Mouse (Mus musculus) cerebellum, adult 18-20 months (tissue): ENCODE data around the gene Clybl.
A peak's percentile ranks its signal among the peaks of the same experiment; 100 is the strongest.

Experiments used
- DNase-seq, 2 experiments: peaks; one replicate each; pipeline ENCODE4 v3.0.0; 2021

Clybl gene

DNA sequence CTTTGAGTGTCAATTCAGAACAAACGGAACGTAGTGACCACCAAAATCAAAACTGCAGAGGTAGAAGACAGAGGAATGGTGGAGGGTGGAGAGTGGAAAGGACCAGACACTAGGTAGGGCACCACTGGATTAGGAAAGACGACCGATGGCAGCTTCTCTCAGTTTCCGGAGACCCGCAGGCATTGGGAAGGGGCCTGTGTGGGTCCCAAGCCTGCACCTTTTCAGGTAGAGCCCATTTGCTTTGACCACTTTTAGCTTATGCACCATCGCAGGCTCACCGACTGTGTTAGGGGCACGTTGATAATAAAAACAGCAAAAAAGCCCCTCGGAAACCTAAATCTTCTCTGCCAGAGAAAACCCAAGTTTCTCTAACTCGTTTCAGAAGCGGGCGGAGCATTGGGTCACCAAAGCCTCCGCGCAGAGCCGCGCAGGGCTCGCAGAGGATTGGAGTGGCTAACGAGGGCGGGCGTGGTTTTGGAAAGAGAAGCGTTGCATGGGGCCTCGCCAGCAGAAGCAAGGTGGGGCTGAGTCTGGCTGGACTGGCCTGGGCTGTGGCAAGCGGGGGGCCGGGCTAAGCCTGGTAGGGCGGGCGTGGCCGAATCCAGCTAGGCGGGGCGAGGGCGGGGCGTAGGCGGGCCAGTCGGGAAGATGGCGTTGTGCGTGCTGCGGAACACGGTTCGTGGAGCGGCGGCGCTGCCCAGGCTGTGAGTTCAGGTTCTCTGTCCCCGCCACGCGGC, at the start of gene Clybl:
TSS of gene Clybl (plus strand) at position 627 of the 737 bp plus-strand sequence.
- DNase-seq, result peak; percentile 96 to 98

DNA sequence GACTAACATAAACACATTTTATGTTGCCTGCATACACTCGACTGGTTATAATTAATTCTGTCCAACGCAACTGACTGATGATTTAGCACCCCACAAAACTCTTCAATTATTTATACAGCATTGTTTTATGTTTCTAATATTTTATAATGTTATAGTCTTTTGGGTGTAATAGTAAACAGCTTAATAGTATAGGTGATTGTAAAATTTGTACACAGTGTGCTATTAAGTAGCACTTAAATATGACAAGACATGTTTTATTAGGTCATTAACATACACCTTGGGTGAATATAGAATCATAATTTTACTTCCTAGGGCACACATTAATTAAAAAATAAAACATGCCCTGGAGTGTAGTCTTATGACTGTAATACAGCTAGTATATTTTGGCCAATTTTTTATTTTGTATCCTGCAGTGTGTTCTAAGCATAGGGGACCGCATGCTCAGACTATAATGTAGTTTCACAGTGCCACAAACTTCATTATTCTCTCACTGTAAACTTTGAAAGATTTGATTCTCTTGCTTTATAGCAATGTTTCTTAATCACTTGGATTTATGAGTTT, 45.1 kb upstream of the Clybl start:
- DNase-seq, result no peak

DNA sequence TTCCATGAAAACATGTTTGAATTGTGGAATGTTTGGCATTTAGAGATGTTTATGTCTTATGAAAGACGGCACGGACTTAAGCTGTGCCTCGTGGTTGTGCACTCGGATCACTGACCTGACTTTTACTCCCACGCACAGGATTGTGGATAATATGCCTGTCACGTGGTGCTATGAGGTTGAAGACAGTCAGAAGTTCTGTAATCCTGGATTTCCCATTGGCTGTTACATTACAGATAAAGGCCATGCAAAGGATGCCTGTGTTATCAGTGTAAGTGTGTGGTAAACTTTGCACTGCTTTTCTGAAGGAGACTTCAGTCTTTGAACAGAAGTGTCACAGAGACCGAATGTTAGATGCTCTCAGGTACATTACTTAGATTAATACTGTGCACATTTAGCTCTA, 44.3 kb upstream of the Clybl start:
- no peak for DNase-seq

DNA sequence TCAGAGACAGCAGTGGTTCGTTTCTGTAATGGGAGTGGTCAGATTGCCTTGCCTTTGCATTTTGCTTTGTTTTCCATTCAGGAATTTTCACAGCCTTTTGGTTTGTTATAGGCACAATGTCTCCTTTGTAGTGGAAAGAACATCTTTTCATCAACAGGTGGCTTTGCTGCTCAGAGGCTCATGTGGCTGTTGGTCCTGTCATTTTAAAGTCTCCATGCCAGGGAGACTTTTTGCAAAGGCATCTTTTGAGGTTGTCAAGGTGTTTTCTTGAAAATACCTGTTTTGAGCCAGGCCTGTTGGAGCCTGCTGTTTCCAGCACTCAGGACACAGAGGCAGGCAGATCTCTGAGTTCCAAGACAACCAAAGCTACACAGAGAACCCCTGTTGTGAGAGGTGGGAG, 41.4 kb upstream of the Clybl start:
- DNase-seq, result no peak

DNA sequence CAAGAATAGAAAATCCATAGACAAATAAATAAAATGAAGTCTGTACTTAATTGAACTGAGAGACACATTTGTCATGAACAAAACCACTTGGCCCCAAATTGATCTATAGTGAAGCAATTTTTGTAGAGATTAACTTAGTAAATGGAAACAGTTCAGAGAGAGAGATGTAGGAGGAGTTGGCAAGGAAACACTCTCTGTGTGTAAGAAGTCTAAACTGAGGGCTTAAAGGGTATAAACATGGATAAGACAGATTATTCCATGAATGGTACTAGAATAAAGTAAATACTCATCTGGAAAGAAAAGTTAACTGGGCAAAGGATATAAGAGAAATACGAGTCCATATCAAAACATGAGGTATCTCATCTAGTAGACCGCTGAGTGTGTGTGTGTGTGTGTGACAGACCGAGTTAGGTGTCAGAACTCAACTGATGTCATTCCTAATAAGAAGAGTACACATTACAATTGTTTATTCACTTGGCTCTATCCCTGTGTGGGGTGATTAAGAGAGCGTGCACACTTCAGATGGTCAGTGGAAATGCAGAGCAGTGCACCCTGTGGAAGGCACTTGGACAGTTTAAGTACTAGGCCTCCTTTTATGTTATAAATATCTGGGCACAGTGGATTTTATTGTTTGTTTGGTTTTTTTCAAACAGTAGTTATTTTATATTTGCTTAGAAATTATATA, 37.8 kb upstream of the Clybl start:
- no peak for DNase-seq

DNA sequence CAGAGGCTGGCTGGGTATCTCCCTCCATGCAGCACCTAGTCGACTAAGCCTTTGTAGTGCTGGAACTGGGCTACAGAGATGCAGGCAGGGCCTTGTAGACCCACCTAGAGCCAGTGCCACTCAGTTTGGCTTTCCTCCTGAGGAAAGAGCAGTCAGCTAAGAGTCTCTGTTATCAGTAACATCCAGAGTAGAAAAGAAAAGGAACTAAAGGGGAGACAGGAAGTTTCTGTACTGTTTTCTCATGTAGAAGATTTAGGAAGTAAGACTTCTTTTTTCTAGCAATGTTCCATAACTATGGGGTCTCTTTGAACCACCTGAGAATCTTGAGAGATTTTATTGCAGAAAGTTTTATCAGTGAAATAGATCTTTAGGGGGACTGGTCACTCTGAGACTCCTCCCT, 36.1 kb upstream of the Clybl start:
- DNase-seq, result no peak

DNA sequence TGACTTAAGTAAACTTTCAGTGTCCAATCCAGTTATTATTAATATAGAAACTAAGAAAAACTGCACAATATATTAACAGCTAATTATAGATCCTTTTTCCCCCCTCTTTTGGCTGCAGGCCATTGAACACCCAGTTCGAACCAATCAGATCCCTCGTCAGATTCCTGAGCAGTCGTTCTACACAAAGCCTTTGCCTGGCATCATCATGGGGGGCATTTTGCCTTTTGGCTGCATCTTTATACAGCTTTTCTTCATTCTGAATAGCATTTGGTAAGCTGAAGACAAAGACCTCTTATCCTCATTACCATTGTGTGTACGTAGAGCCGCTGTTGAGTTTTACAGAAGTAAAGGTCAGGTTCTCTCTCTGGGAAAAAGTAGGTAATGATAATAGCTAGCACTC, 30.9 kb upstream of the Clybl start:
- no peak for DNase-seq

DNA sequence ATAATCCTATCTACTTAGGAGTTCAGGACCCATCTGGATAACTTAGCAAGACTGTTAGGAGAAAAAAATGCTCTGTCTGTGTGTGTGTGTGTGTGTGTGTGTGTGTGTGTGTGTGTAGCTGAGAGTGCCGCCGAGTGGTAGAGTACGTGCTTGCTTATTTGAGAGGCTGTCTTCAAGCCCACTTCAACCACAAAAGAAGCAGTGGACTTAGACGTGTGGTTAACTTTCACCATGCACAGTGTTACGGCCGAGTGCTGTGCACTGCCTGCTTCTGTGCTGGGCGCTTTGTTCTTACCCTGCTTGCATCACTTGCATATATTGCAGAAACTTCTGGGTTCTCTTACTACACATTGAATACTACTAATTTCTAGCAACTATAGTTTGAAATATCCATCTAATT, 23.8 kb upstream of the Clybl start:
- no peak for DNase-seq

DNA sequence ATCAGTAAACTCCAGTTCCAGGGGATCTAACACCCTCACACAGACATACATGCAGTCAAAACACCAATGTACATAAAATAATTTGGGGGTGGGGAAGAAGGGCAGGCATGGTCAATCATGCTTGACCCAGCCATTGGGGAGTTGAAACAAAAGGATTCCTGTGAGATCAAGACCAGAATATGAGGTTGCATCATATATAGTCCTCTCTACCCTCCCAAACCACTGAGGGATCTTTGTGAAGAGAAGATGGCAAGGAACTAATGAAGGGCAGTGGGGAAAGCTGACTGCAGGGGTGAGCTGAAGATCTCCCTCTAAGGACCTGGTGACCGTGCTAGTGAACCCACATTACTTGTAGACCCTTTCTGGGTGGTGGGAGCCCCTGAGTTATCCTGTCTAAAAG, 20.6 kb upstream of the Clybl start:
- no peak for DNase-seq

DNA sequence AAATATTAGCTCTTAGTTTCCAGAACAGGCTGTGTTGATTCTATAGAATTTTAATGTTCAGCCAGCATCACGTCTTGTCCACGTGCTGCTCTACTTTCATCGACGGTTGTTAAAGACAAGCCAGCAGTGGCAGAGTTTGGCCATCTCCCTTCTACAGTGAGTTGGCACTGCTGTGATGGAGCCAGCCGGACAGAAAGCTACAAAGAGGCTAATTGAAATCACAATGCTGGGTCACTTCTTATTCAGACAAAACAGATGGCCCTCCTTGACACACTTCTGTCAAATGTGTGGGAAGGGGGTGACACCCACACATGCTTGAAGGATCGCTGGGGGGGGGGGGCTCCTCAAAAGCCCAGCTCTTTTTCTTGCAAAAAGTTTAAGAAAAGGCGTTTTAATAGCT, 12.6 kb upstream of the Clybl start:
- DNase-seq, result no peak

DNA sequence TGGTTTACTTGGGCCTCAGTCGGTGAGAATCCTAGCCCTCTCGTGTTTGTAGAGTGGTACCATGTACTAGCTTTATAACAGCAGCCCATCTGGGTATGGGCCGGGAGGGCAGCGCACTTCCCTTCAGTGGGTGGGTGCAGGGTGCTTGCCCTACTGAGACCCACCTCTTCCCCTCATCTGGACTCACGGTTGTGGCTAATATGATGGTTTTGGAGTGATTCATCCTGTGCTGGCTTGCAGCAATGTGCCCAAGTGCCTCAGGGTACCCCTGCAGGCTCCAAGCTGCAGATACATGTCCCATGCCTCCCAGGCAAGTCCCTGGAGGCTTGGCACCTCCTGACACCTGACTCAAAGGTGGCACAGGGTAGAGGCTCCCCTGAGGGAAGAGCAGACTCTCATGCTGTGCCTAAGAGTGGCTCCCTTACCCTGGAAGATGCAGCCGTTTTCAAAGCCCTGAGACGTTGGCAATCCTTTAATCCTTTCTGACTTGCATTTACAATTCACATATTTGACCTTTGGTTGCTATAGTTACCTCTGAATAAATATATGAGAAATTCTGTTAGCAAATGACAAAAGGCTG, 11.2 kb upstream of the Clybl start:
- no peak for DNase-seq

DNA sequence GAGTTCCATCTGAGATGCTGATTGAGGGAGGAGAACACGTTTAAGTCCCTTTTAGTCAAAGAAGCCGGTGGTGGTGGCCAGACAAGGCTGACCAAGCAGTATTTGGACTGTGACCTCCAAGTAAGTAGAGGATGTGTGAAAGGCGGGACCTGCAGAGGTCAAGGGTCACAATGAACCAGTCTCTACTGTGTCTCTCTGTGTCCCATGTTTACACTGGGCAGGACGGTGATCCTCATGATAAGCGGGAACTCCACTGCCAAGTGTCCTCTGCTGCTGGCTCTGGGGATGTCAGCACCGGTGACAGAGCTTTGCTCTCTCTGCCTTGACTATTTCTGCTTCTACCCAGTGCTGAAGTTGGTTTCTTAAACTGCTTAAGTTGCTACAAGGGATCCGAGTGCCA, 10.5 kb upstream of the Clybl start:
- no peak for DNase-seq

DNA sequence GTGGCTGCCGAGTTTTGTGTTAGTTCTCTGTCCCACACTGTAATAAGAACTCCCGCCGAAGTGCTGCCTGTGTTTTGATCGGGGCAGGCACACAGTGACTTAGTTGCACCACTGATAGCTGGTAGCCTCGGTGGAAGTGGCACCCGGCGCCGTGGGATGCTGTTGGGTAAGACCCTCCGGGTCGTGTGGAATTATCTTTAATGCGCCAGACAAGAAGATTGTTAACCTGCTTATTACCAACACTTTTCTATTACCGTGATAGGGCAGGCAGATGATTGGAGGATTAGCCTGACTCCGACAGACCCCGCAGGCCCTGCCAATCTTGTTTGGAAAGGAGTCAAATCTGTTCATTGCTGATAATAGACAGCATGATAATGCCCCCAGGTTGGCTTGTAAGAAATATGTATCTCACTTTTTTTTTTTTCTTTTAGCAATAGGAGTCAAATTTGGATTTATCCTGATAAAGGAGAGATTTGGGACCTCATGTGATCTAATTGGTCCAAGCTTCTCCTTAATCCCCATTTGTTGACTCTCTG, 5.2 kb upstream of the Clybl start:
- no peak for DNase-seq

DNA sequence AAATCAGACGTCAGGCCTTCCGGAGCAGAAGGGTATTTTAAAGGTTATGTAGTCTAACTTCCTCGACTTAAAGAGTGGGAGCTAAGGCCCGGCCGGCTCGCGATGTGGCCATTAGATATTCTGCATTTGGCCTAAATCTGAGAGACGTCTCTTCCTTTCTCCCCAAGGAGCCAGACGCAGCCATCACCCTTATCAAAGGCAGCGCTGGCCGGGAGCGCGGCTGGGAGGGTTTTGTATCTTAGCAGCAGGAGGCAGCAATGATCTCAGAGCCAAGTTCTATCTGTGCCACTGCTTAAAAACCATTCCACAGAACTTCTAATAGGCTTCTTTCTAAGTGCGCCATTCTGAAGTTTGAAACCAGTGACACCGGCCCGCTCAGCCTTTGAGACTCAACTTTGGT, 2.2 kb upstream of the Clybl start:
- no peak for DNase-seq

DNA sequence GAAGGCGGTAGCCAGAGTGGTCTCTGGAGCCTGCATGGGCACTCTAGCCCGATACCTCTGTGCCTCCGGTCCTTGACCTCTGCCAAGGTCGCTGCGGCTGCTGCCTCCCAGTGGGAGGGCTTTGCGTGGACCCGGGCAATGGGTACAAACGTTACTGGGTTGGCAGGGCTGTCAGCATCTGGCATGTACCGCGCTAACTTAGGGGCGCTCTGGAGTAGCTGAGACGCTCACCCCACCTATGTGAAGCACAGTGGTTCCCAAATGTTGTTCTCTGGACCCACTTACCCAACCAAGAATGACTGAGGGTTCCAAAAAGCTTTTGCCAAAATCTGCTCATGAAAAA, 282 bp downstream of the Clybl start:
- DNase-seq, result no peak

DNA sequence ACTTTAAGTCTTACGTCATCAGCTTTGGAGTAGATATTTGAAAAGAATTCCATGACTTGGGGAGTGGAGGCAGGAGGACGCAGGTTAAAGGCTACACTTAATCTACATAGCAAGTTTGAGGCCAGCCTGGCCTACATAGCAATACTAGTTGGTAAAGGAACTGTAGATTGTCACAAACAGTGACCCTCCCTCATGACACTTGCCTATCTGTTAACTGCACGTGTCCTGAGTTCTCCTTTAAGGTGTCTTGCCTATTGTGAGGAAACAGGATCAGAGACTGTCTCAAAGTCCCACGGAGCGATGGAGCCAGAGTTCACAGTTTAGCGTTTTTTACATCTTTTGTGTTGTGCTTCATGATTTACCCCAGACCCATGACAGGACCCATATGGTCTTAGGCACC, 716 bp downstream of the Clybl start:
- no peak for DNase-seq

DNA sequence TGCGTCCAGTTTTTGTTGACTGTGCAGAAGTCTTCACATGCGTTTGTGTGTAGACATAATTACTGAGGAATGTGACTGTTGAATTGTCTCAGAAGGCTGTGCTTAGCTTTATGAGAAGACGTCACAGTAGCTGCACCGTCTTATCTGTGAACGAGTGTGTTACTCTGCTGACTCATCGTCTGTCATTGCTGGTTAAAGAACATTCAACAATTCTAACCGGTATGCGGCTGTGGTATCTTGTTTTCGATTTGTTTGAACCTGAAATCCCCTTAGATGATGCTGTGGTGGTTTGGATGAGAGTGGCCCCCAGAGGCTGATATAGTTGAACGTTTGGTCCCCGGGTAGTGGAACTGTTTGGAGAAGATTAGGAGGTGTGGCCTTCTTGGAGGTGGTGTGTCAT, 2.5 kb downstream of the Clybl start:
- DNase-seq, result no peak

DNA sequence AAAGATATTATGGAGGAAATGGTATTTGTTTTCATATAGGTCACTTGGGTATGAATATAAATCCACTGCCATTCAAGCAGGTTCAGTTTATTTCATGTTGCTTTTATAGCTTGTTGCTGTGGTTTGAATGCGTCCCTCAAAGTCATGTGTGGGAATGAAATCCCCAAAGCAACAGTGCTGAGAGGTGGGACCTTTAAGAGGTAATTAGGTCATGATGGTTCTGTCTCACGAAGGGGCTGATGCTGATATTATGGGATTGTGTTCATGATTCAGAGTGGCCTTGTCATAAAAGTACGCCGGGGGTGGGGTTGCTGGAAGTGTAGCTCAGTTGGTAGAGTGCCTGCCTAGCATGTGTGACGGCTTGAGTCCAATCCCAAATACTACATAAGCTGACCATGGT, 6.7 kb downstream of the Clybl start:
- no peak for DNase-seq

DNA sequence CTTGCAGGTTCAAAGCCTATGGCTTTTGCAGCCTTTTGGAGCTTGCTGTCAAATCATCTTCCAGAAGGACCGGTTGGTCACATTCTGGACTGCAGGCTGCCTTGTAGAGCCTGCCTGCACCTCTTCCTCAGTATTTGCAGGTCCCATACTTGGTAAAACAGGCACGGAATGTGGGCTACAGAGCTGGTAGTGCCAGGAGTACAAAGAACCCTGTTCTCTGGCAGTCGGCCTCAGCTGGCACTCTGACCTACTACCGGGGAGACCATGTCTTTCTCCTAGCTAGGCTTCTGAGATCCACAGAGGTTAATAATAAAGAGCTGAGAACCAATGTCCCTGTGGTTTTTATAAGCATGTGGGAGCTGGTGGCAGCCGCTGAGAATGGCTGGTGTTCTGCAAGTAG, 8.4 kb downstream of the Clybl start:
- DNase-seq, result no peak

DNA sequence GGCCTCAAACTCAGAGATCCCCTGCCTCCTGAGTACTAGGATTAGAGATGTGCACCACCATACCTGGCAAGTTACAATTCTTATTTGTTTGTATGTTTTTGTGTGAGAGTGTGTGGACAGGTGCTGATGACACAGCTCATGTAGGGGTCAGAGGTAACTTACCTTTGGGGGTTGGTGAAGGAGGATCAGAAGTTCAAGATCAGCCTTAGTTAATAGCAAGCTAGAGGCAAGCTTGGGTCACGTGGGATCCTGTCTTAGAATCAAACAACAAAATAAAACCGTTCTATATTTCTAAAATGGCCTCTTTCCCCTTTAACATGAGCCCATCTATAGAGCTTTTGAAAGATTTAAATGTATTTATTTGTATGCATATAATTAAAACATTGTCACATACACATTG, 9.0 kb downstream of the Clybl start:
- no peak for DNase-seq

DNA sequence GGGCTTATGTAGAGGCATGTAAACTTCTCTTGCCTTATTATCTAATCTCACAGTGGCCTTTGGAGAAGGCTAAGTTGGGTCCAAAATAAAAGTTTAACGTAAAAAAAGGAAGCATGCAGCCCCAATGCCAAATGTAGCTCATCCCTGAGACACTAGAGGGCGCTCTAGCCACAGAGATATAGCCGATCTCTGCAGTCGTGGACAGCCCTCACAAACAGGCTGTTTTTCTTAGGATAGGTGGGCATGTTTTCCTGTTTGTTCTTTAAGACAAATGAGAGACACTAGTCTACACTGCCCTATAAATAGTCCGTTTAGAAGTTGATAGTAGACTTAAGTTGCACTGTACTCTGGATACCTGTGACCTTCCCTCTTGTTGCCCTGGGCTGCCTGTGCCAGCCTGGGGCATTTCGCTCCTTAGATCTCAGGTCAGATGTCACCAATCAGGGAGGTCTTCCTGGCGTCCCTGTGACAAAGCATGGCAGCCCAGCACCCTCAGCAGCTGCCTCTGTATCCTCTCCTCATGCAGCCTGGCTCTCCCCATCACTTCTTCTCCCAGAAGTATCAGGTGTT, 9.5 kb downstream of the Clybl start:
- peak; percentile 77 to 82 for DNase-seq

DNA sequence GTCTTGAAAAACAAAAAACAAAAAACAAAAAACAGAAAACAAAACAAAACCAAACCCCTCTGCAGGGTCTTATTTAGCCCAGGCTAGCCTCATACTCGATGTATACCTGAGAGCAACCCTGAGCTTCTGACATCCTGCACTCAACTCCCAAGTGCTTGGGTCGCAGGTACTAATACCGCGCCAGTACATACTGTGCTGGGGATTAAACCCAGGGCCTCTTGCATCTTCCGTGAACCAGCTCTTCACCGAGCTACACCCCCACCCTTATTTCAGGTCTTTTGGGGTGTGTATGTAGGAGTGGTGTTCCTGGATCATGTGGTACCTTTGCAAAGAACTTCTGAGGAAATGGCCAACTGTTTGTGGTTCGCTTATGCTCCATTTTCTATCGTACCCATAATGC, 13.1 kb downstream of the Clybl start:
- DNase-seq, result no peak

DNA sequence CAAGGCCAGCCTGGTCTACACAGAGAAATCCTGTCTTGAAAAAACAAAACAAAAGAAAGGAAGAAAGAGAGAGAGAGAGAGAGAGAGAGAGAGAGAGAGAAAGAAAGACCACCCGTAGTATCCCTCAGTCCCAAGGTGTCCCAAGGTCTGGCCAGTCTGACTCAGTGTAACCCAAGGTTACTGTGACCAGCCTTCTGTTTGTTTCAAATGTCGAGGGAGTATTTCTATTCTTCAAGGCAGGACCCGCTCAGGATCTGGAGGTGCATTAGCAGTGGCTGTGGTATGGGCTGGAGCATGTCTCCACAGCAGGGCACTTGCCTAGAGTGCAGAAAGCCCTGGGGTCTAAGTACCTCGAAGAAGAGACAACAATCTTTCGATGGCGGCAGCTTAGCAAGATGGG, 15.3 kb downstream of the Clybl start:
- no peak for DNase-seq
